Mouse (Mus musculus) forebrain, embryonic 15.5 days (tissue): ENCODE results near the gene Ier2. TPM values are rescaled to one million over a fixed set of nuclear protein-coding genes. Genes with fewer than 3 reads are reported as not detected.

Source experiments
- ATAC-seq: fragments of 200-750 bp; cut with Nextera tagmentation; replicated peaks from 2 replicates; pipeline ENCODE4 v1.8.0; 2017; ENCODE audit warnings: mild to moderate bottlenecking, moderate TSS enrichment, moderate library complexity
- H3K27ac ChIP-seq: fragments of 300-500 bp; sonication (generic); replicated peaks from 2 replicates; pipeline ENCODE4 v1.5.1; 2015; ENCODE audit warnings: mild to moderate bottlenecking, inconsistent platforms
- H3K27me3 ChIP-seq: fragments of 300-500 bp; sonication (generic); 2 replicates; pipeline ENCODE4 v1.6.1; 2015; ENCODE audit warnings: inconsistent platforms
- H3K36me3 ChIP-seq: fragments of 300-500 bp; sonication (generic); 2 replicates; pipeline ENCODE4 v1.6.1; 2015; ENCODE audit warnings: mild to moderate bottlenecking, inconsistent platforms
- H3K4me1 ChIP-seq: fragments of 300-500 bp; sonication (generic); 2 replicates; pipeline ENCODE4 v1.6.1; 2015; ENCODE audit warnings: inconsistent platforms
- H3K4me2 ChIP-seq: fragments of 300-500 bp; sonication (generic); replicated peaks from 2 replicates; pipeline ENCODE4 v1.6.1; 2015; ENCODE audit warnings: mild to moderate bottlenecking, inconsistent platforms
- H3K4me3 ChIP-seq: fragments of 300-500 bp; sonication (generic); 2 replicates; pipeline ENCODE4 v1.5.1; 2015; ENCODE audit warnings: mild to moderate bottlenecking, inconsistent platforms
- H3K9ac ChIP-seq: fragments of 300-500 bp; sonication (generic); replicated peaks from 2 replicates; pipeline ENCODE4 v1.6.1; 2015; ENCODE audit warnings: mild to moderate bottlenecking, inconsistent platforms
- H3K9me3 ChIP-seq: fragments of 300-500 bp; sonication (generic); 2 replicates; pipeline ENCODE4 v1.6.1; 2016; ENCODE audit warnings: inconsistent platforms
- WGBS: fragments of 180-500 bp; shearing (Covaris S2); methylation state at CpG from one replicate; pipeline ENCODE4 v1.1.7; 2015; ENCODE audit warnings: mixed read lengths; 5-methylcytosine and 5-hydroxymethylcytosine counted together
- polyA plus RNA-seq: library from polyadenylated mRNA; unstranded; fragments of >200 nt; fragmentation: Nextera tagmentation; extraction: Ambion mirVana; gene quantifications from 2 replicates; pipeline ENCODE4 v1.2.1, GENCODE M21; 2015

The Ier2 gene
- polyA plus RNA-seq, 1 experiment from 2014 or later: 26.0 TPM

- 52% methylated on average over 4 of the region's 4 CpGs for WGBS
- no peak overlapping the region for H3K27ac ChIP-seq
- H3K9ac ChIP-seq: no peak overlapping the region
- no peaks in the 10 kb centered on the region for H3K27me3 ChIP-seq
- no peak overlapping the region for H3K4me2 ChIP-seq
- ATAC-seq: no peak
- no peaks in the 10 kb centered on the region for H3K9me3 ChIP-seq
- H3K4me3 ChIP-seq: no peak overlapping the region
- peaks cover 51% of the 10 kb centered on the region for H3K4me1 ChIP-seq
- H3K36me3 ChIP-seq: no peaks in the 10 kb centered on the region
Measured at GRCm38 (mm10) chr8:84657680-84658079, 5.0 kb downstream of the Ier2 start.

- peak overlapping the region; percentile 62; the same call in 1 of the 2 replicates for H3K27ac ChIP-seq
- H3K9ac ChIP-seq: no peak overlapping the region
- no peaks in the 10 kb centered on the region for H3K36me3 ChIP-seq
- H3K9me3 ChIP-seq: no peaks in the 10 kb centered on the region
- no peak overlapping the region for H3K4me3 ChIP-seq
- no peaks in the 10 kb centered on the region for H3K27me3 ChIP-seq
- peaks cover 48% of the 10 kb centered on the region for H3K4me1 ChIP-seq
- H3K4me2 ChIP-seq: 0 out of 2 replicates have a peak overlapping the region, but pooled peaks have one; percentile 48
- no peak for ATAC-seq
Measured at GRCm38 (mm10) chr8:84657203-84657602, 5.4 kb downstream of the Ier2 start.

- Histone ChIP-seq H3K36me3 (no peaks in the 10 kb centered on the region), H3K27me3 (no peaks in the 10 kb centered on the region), H3K4me2 (peak overlapping the region; percentile 48), H3K9ac (peak overlapping the region; percentile 33; the same call in 1 of the 2 replicates), H3K4me3 (peak overlapping the region; percentile 27), H3K27ac (peak overlapping the region; percentile 62), H3K9me3 (no peaks in the 10 kb centered on the region), H3K4me1 (peaks cover 43% of the 10 kb centered on the region)
- no peak for ATAC-seq
- 5% methylated on average over 23 of the region's 23 CpGs for WGBS
Measured at GRCm38 (mm10) chr8:84656641-84657126, 6.0 kb downstream of the Ier2 start.

GRCm38 (mm10) chr8:84656191-84656525, 6.5 kb downstream of the Ier2 start:
- Histone ChIP-seq H3K27me3 (no peaks in the 10 kb centered on the region), H3K4me2 (peak overlapping the region; percentile 48), H3K9me3 (no peaks in the 10 kb centered on the region), H3K27ac (peak overlapping the region; percentile 62), H3K4me1 (peaks cover 38% of the 10 kb centered on the region), H3K9ac (peak overlapping the region; percentile 33; the same call in 1 of the 2 replicates), H3K36me3 (no peaks in the 10 kb centered on the region), H3K4me3 (peak overlapping the region; percentile 27)
- WGBS: 3% methylated on average over 10 of the region's 10 CpGs
- ATAC-seq: no peak

GRCm38 (mm10) chr8:84655336-84656190, 7.1 kb downstream of the Ier2 start:
- Histone ChIP-seq H3K27me3 (no peaks in the 10 kb centered on the region), H3K27ac (peak overlapping the region; percentile 62), H3K9ac (peak overlapping the region; percentile 33; the same call in 1 of the 2 replicates), H3K36me3 (no peaks in the 10 kb centered on the region), H3K9me3 (no peaks in the 10 kb centered on the region), H3K4me2 (peak overlapping the region; percentile 48), H3K4me3 (peak overlapping the region; percentile 27), H3K4me1 (peaks cover 32% of the 10 kb centered on the region)
- WGBS: 2% methylated on average over 15 of the region's 15 CpGs
- peak; percentile 63 for ATAC-seq

DNA sequence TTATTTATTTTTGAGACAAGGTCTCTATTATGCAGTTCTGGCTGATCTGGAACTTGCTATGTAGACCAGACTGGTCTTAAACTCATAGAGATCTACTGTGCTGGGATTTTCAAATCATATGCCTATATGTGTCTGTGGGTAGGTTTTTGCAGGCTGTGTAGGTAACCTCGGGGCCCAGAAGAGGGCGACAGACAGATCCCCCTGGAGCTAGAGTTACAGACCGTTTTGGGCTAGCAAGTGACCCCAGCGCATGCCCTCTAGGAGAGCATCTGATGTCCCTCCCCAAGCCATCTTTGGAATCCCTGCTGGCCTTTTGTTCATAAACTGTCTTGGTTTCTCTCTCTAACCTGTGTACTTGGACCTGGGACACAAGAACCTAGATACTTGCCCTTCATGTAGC, 8.1 kb downstream of the Ier2 start:
- no peak for ATAC-seq
- Histone ChIP-seq H3K4me2 (no peak overlapping the region), H3K27ac (peak overlapping the region; percentile 62; the same call in 1 of the 2 replicates), H3K4me1 (peaks cover 22% of the 10 kb centered on the region), H3K36me3 (no peaks in the 10 kb centered on the region), H3K4me3 (no peak overlapping the region), H3K9ac (no peak overlapping the region), H3K27me3 (no peaks in the 10 kb centered on the region), H3K9me3 (no peaks in the 10 kb centered on the region)
- 39% methylated on average over 4 of the region's 4 CpGs for WGBS

GRCm38 (mm10) chr8:84653092-84653631, 9.5 kb downstream of the Ier2 start:
- peaks cover 21% of the 10 kb centered on the region for H3K4me1 ChIP-seq
- H3K9ac ChIP-seq: no peak overlapping the region
- no peak for ATAC-seq
- no peaks in the 10 kb centered on the region for H3K27me3 ChIP-seq
- no peak overlapping the region for H3K4me2 ChIP-seq
- H3K9me3 ChIP-seq: no peaks in the 10 kb centered on the region
- no peaks in the 10 kb centered on the region for H3K36me3 ChIP-seq
- no peak overlapping the region for H3K4me3 ChIP-seq
- 66% methylated on average over 9 of the region's 9 CpGs for WGBS
- 0 out of 2 replicates have a peak overlapping the region, but pooled peaks have one; percentile 19 for H3K27ac ChIP-seq

DNA sequence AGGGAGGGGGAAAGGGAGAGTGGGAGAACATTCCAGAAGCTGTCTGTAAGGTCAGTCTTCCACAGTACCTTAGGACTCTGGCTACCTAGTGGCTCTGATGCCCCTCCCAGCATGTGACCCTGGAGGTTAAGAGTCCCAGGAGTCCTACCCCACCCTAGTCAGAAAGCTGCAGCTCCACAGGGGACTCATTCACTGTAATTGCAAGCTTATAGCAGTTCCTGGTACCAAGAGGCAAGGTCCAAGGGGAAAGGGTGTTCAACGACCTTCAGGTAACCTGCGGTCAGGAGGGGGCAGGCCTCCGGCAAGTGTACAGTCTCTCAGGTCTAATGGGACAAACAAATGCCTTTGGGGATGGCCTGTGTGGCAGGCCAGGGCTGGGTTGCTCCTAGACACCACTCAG, 12.4 kb downstream of the Ier2 start:
- H3K4me1 ChIP-seq: peaks cover 12% of the 10 kb centered on the region
- no peak overlapping the region for H3K9ac ChIP-seq
- H3K4me3 ChIP-seq: no peak overlapping the region
- H3K9me3 ChIP-seq: no peaks in the 10 kb centered on the region
- H3K36me3 ChIP-seq: no peaks in the 10 kb centered on the region
- no peak overlapping the region for H3K27ac ChIP-seq
- H3K4me2 ChIP-seq: no peak overlapping the region
- 37% methylated on average over 3 of the region's 3 CpGs for WGBS
- ATAC-seq: no peak
- no peaks in the 10 kb centered on the region for H3K27me3 ChIP-seq

- 2% methylated on average over 14 of the region's 14 CpGs for WGBS
- ATAC-seq: peak; percentile 66
- no peaks in the 10 kb centered on the region for H3K9me3 ChIP-seq
- H3K4me3 ChIP-seq: peak overlapping the region; percentile 29
- H3K36me3 ChIP-seq: no peaks in the 10 kb centered on the region
- H3K4me2 ChIP-seq: peak overlapping the region; percentile 42
- H3K27me3 ChIP-seq: no peaks in the 10 kb centered on the region
- H3K27ac ChIP-seq: peak overlapping the region; percentile 9; the same call in 1 of the 2 replicates
- peak overlapping the region; percentile 17; the same call in 1 of the 2 replicates for H3K9ac ChIP-seq
- peaks cover 9% of the 10 kb centered on the region for H3K4me1 ChIP-seq
Measured at GRCm38 (mm10) chr8:84647461-84647901, 15.2 kb downstream of the Ier2 start.

DNA sequence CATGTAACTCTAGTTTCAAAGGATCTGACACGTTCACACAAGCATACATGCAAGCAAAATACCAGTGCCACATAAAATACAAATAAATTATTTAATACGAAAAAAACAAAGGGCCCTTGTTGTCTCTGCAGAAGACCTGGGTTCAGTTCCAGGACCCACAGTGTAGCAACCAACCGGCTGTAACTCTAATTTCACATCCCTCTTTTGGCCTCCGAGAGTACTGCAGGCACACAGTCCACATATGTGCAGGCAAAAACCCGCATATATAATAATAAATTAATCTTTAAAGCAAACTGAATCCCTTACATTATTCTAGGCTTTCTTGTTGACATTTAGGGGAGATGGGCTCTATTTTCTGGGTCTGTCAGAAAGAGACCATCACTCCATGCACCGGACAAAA, 15.9 kb downstream of the Ier2 start:
- H3K4me2 ChIP-seq: peak overlapping the region; percentile 42; the same call in 1 of the 2 replicates
- H3K9ac ChIP-seq: no peak overlapping the region
- no peaks in the 10 kb centered on the region for H3K27me3 ChIP-seq
- ATAC-seq: 0 out of 2 replicates have a peak, but pooled peaks have one; percentile 47
- WGBS: 55% methylated on average over 6 of the region's 6 CpGs
- no peaks in the 10 kb centered on the region for H3K9me3 ChIP-seq
- peaks cover 9% of the 10 kb centered on the region for H3K4me1 ChIP-seq
- no peaks in the 10 kb centered on the region for H3K36me3 ChIP-seq
- H3K4me3 ChIP-seq: no peak overlapping the region
- no peak overlapping the region for H3K27ac ChIP-seq

DNA sequence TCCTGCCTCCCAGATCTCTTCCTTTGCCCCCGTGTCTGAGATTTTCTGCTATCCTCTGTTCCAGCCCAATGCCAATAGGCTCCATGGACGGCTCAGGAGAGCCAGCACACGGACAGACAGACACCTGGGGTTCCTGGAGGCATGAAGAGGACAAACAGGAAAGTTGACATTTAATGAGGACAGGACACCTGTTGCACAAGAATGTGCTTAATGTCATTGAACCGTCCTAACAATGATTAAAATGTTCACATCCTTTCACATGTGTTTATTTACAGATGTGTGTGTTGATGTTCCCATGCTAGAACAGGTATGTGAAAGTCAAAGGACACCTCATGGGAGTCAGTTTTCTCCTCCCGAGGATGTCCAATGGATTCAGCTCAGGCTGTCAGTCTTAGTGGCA, 19.6 kb downstream of the Ier2 start:
- H3K27me3 ChIP-seq: no peaks in the 10 kb centered on the region
- H3K4me2 ChIP-seq: no peak overlapping the region
- no peaks in the 10 kb centered on the region for H3K9me3 ChIP-seq
- H3K27ac ChIP-seq: no peak overlapping the region
- H3K4me1 ChIP-seq: peaks cover 20% of the 10 kb centered on the region
- H3K4me3 ChIP-seq: no peak overlapping the region
- H3K36me3 ChIP-seq: no peaks in the 10 kb centered on the region
- ATAC-seq: no peak
- 82% methylated on average over 5 of the region's 5 CpGs for WGBS
- H3K9ac ChIP-seq: no peak overlapping the region
